Mouse (Mus musculus) heart, postnatal 0 days (tissue): Measurements from ENCODE around the gene Nabp2. TPM values are rescaled to one million over a fixed set of nuclear protein-coding genes. Genes with fewer than 3 reads are reported as not detected.

ENCODE experiments used
- ATAC-seq: fragments of 200-750 bp; cut with Nextera tagmentation; 2 replicates; pipeline ENCODE4 v1.8.0; 2017; ENCODE audit warnings: low read depth, moderate number of reproducible peaks, moderate library complexity; ENCODE audit not compliant: insufficient read depth
- DNase-seq: peaks from one replicate; pipeline ENCODE4 v3.0.0-alpha.2; 2016; ENCODE audit warnings: low spot score
- H3K27ac ChIP-seq: fragments of 300-500 bp; sonication (generic); 2 replicates; pipeline ENCODE4 v1.5.1; 2014; ENCODE audit warnings: low read depth, mild to moderate bottlenecking
- H3K27me3 ChIP-seq: fragments of 300-500 bp; sonication (generic); 2 replicates; pipeline ENCODE4 v1.6.1; 2014; ENCODE audit warnings: low read length, mixed read lengths; ENCODE audit not compliant: control insufficient read depth, insufficient read depth
- H3K36me3 ChIP-seq: fragments of 300-500 bp; sonication (generic); replicated peaks from 2 replicates; pipeline ENCODE4 v1.6.1; 2014; ENCODE audit warnings: low read length, mixed read lengths; ENCODE audit not compliant: control insufficient read depth, insufficient read depth
- H3K4me1 ChIP-seq: fragments of 300-500 bp; sonication (generic); 2 replicates; pipeline ENCODE4 v1.6.1; 2014; ENCODE audit warnings: antibody characterized with exemption; ENCODE audit not compliant: control insufficient read depth, insufficient read depth
- H3K4me2 ChIP-seq: fragments of 300-500 bp; sonication (generic); 2 replicates; pipeline ENCODE4 v1.6.1; 2014; ENCODE audit warnings: low read depth, mild to moderate bottlenecking, low read length, moderate library complexity
- H3K4me3 ChIP-seq: fragments of 300-500 bp; sonication (generic); 2 replicates; pipeline ENCODE4 v1.5.1; 2014; ENCODE audit warnings: low read depth, low read length
- H3K9ac ChIP-seq: fragments of 300-500 bp; sonication (generic); replicated peaks from 2 replicates; pipeline ENCODE4 v1.6.1; 2014; ENCODE audit warnings: low read depth, low read length, mixed read lengths
- H3K9me3 ChIP-seq: fragments of 300-500 bp; sonication (generic); replicated peaks from 2 replicates; pipeline ENCODE4 v1.6.1; 2016; ENCODE audit warnings: low read length; ENCODE audit not compliant: control insufficient read depth
- CTCF ChIP-seq: IDR thresholded peaks from 2 replicates; pipeline ENCODE4 v1.5.1; 2016; ENCODE audit warnings: antibody characterized with exemption, control low read depth, low read depth
- EP300 ChIP-seq: IDR thresholded peaks from 2 replicates; pipeline ENCODE4 v1.6.1; 2016; ENCODE audit warnings: antibody characterized with exemption, low read depth
- WGBS: fragments of 180-500 bp; shearing (Covaris S2); extraction: QIAGEN DNeasy Blood & Tissue Kit; methylation state at CpG from one replicate; pipeline ENCODE4 v1.1.7; 2014; 5-methylcytosine and 5-hydroxymethylcytosine counted together
- polyA plus RNA-seq: library from polyadenylated mRNA; unstranded; fragments of >200 nt; fragmentation: Nextera tagmentation; extraction: Ambion mirVana; gene quantifications from 2 replicates; pipeline ENCODE4 v1.2.1, GENCODE M21; 2015
- total RNA-seq: library from RNA; depleted of rRNA; stranded (reverse); fragments of >200 nt; gene quantifications from 2 replicates; pipeline ENCODE4 v1.2.3, GENCODE M21; 2014; ENCODE audit warnings: low replicate concordance

Gene Nabp2
- total and polyA plus RNA-seq, 2 experiments from 2014 or later, result 28.1 to 55.5 TPM

DNA sequence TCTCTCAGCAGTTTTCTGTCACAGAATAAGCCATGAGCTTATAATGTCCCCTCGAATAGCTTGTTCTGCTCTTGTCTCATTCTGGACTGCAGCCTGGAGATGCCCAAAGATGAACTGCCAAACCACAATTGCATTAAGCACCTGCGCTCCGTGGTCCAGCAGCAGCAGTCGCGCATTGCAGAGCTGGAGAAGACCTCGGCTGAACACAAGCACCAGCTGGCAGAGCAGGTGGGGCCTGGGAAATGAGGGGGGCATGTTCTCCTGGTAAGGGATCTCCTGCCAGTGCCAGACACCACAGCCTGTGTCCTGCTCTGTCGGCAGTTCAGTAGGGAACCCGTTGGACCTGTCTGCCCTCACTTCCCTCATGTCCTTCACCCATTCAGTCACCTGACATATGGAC lies 25.1 kb upstream of the Nabp2 start:
- Histone ChIP-seq H3K9me3 (no peaks in the 10 kb centered on the region), H3K27ac (no peak overlapping the region), H3K4me2 (no peak overlapping the region), H3K9ac (no peak overlapping the region), H3K36me3 (peaks cover 48% of the 10 kb centered on the region), H3K4me3 (no peak overlapping the region), H3K4me1 (peaks cover 14% of the 10 kb centered on the region; the same call in 1 of the 2 replicates), H3K27me3 (no peaks in the 10 kb centered on the region)
- TF ChIP-seq EP300 (no peak), CTCF (no peak)
- DNase-seq (no peak), ATAC-seq (no peak)
- 87% methylated on average over 8 of the region's 8 CpGs for WGBS

DNA sequence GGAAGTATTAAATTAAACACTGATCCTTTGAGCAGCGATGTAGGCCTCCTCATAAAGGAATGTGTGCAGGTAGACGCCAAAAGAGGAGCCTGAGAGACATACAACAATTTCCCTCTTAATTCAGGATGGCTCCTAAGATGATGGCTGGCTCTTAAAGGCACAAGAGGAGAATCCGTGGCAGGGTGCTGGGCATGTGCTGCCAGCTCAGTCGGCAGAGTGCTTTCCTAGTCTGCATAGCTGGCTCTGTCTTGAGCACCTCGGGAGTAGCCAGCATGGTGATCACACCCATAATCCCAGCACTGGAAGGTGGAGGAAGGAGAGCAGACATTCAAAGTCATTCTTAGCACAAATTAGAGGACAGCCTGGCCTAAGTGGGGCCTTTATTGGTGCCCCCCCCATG lies 24.6 kb upstream of the Nabp2 start:
- H3K9ac ChIP-seq, result peak overlapping the region; percentile 11; the same call in 1 of the 2 replicates
- H3K36me3 ChIP-seq, result peaks cover 44% of the 10 kb centered on the region

GRCm38 (mm10) chr10:128435186-128435823 lies 24.0 kb upstream of the Nabp2 start:
- H3K36me3 ChIP-seq, result peaks cover 47% of the 10 kb centered on the region
- H3K9me3 ChIP-seq, result no peaks in the 10 kb centered on the region
- peak overlapping the region; percentile 11; the same call in 1 of the 2 replicates for H3K9ac ChIP-seq
- 66% methylated on average over 17 of the region's 17 CpGs for WGBS
- peak overlapping the region; percentile 79 for H3K27ac ChIP-seq
- DNase-seq (peak; percentile 75), ATAC-seq (peak; percentile 85)
- H3K4me2 ChIP-seq, result no peak overlapping the region
- H3K4me3 ChIP-seq, result no peak overlapping the region
- H3K4me1 ChIP-seq, result peaks cover 14% of the 10 kb centered on the region; the same call in 1 of the 2 replicates
- H3K27me3 ChIP-seq, result no peaks in the 10 kb centered on the region
- TF ChIP-seq CTCF, result no peak
- TF ChIP-seq EP300, result no peak

More for the DNA sequence above, 24.6 kb upstream of the Nabp2 start:
- H3K9me3 ChIP-seq, result no peaks in the 10 kb centered on the region
- peak overlapping the region; percentile 79 for H3K27ac ChIP-seq
- ATAC-seq (no peak), DNase-seq (no peak)
- H3K4me2 ChIP-seq, result no peak overlapping the region
- TF ChIP-seq EP300 (no peak), CTCF (no peak)
- H3K4me1 ChIP-seq, result peaks cover 14% of the 10 kb centered on the region; the same call in 1 of the 2 replicates
- H3K4me3 ChIP-seq, result no peak overlapping the region
- H3K27me3 ChIP-seq, result no peaks in the 10 kb centered on the region
- WGBS, result 55% methylated on average over 5 of the region's 5 CpGs

GRCm38 (mm10) chr10:128434681-128435080 lies 23.4 kb upstream of the Nabp2 start:
- Histone ChIP-seq H3K4me3 (no peak overlapping the region), H3K9ac (0 out of 2 replicates have a peak overlapping the region, but pooled peaks have one; percentile 11), H3K36me3 (peaks cover 50% of the 10 kb centered on the region), H3K27ac (peak overlapping the region; percentile 79), H3K4me2 (no peak overlapping the region), H3K9me3 (no peaks in the 10 kb centered on the region), H3K27me3 (no peaks in the 10 kb centered on the region), H3K4me1 (peaks cover 14% of the 10 kb centered on the region; the same call in 1 of the 2 replicates)
- 81% methylated on average over 10 of the region's 10 CpGs for WGBS
- DNase-seq, result no peak
- no peak for ATAC-seq
- TF ChIP-seq CTCF (no peak), EP300 (no peak)

GRCm38 (mm10) chr10:128433417-128433816 lies 22.1 kb upstream of the Nabp2 start:
- no peaks in the 10 kb centered on the region for H3K9me3 ChIP-seq
- WGBS, result 91% methylated on average over 2 of the region's 2 CpGs

GRCm38 (mm10) chr10:128429454-128429853 lies 18.2 kb upstream of the Nabp2 start:
- 71% methylated on average over 4 of the region's 4 CpGs for WGBS
- H3K27me3 ChIP-seq, result no peaks in the 10 kb centered on the region

More at GRCm38 (mm10) chr10:128433417-128433816, 22.1 kb upstream of the Nabp2 start:
- DNase-seq, result no peak
- H3K27ac ChIP-seq, result no peak overlapping the region
- peaks cover 14% of the 10 kb centered on the region; the same call in 1 of the 2 replicates for H3K4me1 ChIP-seq
- no peaks in the 10 kb centered on the region for H3K27me3 ChIP-seq
- no peak overlapping the region for H3K4me2 ChIP-seq
- TF ChIP-seq CTCF (no peak), EP300 (no peak)
- H3K36me3 ChIP-seq, result peaks cover 49% of the 10 kb centered on the region
- H3K4me3 ChIP-seq, result no peak overlapping the region
- ATAC-seq, result no peak
- H3K9ac ChIP-seq, result no peak overlapping the region

More at GRCm38 (mm10) chr10:128429454-128429853, 18.2 kb upstream of the Nabp2 start:
- H3K4me1 ChIP-seq, result no peaks in the 10 kb centered on the region
- no peak overlapping the region for H3K9ac ChIP-seq
- H3K27ac ChIP-seq, result no peak overlapping the region
- no peak for TF ChIP-seq EP300
- no peak for TF ChIP-seq CTCF
- ATAC-seq, result no peak
- no peak for DNase-seq
- H3K9me3 ChIP-seq, result no peaks in the 10 kb centered on the region
- H3K4me2 ChIP-seq, result no peak overlapping the region
- peaks cover 28% of the 10 kb centered on the region for H3K36me3 ChIP-seq
- no peak overlapping the region for H3K4me3 ChIP-seq
